In the genomic region with DNA sequence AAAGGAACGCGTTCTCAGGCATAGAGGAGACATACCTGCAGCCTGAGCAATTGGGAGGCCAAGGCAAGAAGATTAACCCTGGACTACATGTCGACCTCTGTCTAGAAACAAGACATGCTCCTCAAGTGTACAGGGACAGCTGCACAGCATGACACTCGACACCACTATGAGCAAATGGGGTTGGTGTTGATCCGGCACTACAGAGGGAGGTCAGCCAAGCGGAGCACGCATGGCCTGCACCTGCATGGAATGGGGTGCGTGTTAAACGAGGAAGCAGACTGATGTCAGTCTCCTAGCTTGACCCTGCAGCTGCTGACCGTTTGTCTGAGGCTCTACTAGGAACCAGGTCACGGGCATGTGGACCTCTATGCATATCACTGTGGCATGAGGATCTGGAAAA, we compare ENCODE assay signal across 15 mouse cellular contexts. TPM values are rescaled to one million over a fixed set of nuclear protein-coding genes. Genes with fewer than 3 reads are reported as not detected.
"Had no signal": no experiment of that assay in that cellular context is flagged by ENCODE, and none has a peak within 500 bp of the region (broad histone marks: within the 10 kb centered on the region; RNA-seq: fewer than 3 reads in every experiment).

No protein-coding gene starts in this region.

- H3K9me3 ChIP-seq: midbrain, embryonic 13.5 days; neural tube, embryonic 15.5 days had no signal

- H3K9ac ChIP-seq: liver, embryonic 14.5 days; midbrain, embryonic 13.5 days; neural tube, embryonic 15.5 days had no signal

- H3K4me2 ChIP-seq: midbrain, embryonic 13.5 days; neural tube, embryonic 15.5 days had no signal

- ATAC-seq: midbrain, embryonic 13.5 days had no signal

- H3K27me3 ChIP-seq: midbrain, embryonic 13.5 days; neural tube, embryonic 15.5 days had no signal

- DNase-seq: kidney, adult 11 months; kidney, postnatal 10 days; lung, adult 18-20 months; lung, postnatal 36 days; right cerebral cortex, adult 18-20 months; right cerebral cortex, postnatal 25 days; thymus, postnatal 36 days had no signal

- H3K4me3 ChIP-seq: left cerebral cortex, adult 2 months; midbrain, embryonic 13.5 days; neural tube, embryonic 15.5 days had no signal

- H3K27ac ChIP-seq: left cerebral cortex, adult 2 months; liver, embryonic 14.5 days; midbrain, embryonic 13.5 days; neural tube, embryonic 15.5 days had no signal

RNA-seq across cellular contexts. Expression of gene Hrh3, which starts 14.0 kb away (rescaled TPM):
- total RNA-seq: liver, adult 2 months; megakaryocyte progenitor cell, adult 5-6 weeks had no signal
- polyA plus RNA-seq: liver, adult 2 months; liver, embryonic 14.5 days; lung, embryonic 16.5 days; stomach, embryonic 16.5 days had no signal
